Mouse (Mus musculus) ES-Bruce4 (cell line): Measurements from ENCODE around the gene Specc1.

Experiments used
- CTCF ChIP-seq: IDR thresholded peaks from one replicate; pipeline ENCODE4 v1.8.1; 2011; ENCODE audit warnings: low read depth, low read length
- POLR2A ChIP-seq: IDR thresholded peaks from one replicate; pipeline ENCODE4 v1.8.1; 2011; ENCODE audit warnings: low read length; ENCODE audit not compliant: insufficient read depth

GRCm38 (mm10) chr11:62128197-62128596, 171.6 kb downstream of the Specc1 start:
- TF ChIP-seq CTCF: no peak
- TF ChIP-seq POLR2A: no peak
